Mouse (Mus musculus): ENCODE measurements around the gene Zscan22. TPM values are rescaled to one million over a fixed set of nuclear protein-coding genes. Genes with fewer than 3 reads are reported as not detected.

Zscan22 gene
- polyA plus RNA-seq, 1 experiment = 20.7 TPM

- peak overlapping the region; percentile 87 for H3K4me3 ChIP-seq (ENCODE audit: control insufficient read depth, low read depth, low read length)
- no peaks in the 10 kb centered on the region for H3K36me3 ChIP-seq (ENCODE audit: control insufficient read depth, insufficient read depth, low read length)
- H3K4me1 ChIP-seq (ENCODE audit: control insufficient read depth, insufficient read depth, low read length) = peaks cover 2% of the 10 kb centered on the region
- no peaks in the 10 kb centered on the region for H3K27me3 ChIP-seq (ENCODE audit: control insufficient read depth, insufficient read depth, low read length)
- no peak for TF ChIP-seq CTCF (IDR thresholded peaks at IDR 0.05; ENCODE audit: control insufficient read depth, insufficient read depth, insufficient replicate concordance, low read depth, low read length)
- no peak for TF ChIP-seq POLR2A (IDR thresholded peaks at IDR 0.05; ENCODE audit: control insufficient read depth, low read depth, low read length)
- H3K27ac ChIP-seq (ENCODE audit: control insufficient read depth, insufficient read depth, low read depth, low read length) = peak overlapping the region; percentile 85
Observed at GRCm38 (mm10) chr7:12949872-12950229, 52.2 kb downstream of the Zscan22 start.

- Histone ChIP-seq H3K4me3 (ENCODE audit: control insufficient read depth, low read depth, low read length) (no peak overlapping the region), H3K4me1 (ENCODE audit: control insufficient read depth, insufficient read depth, low read length) (no peaks in the 10 kb centered on the region; the same call in 1 of the 2 replicates), H3K36me3 (ENCODE audit: control insufficient read depth, insufficient read depth, low read length) (no peaks in the 10 kb centered on the region), H3K27me3 (ENCODE audit: control insufficient read depth, insufficient read depth, low read length) (no peaks in the 10 kb centered on the region), H3K27ac (ENCODE audit: control insufficient read depth, insufficient read depth, low read depth, low read length) (no peak overlapping the region)
- TF ChIP-seq CTCF (IDR thresholded peaks at IDR 0.05; ENCODE audit: control insufficient read depth, insufficient read depth, insufficient replicate concordance, low read depth, low read length) = no peak
Observed at GRCm38 (mm10) chr7:12954896-12955295, 57.3 kb downstream of the Zscan22 start.

GRCm38 (mm10) chr7:12957511-12957910 lies 59.9 kb downstream of the Zscan22 start:
- H3K4me3 ChIP-seq (ENCODE audit: control insufficient read depth, low read depth, low read length) = no peak overlapping the region
- H3K27me3 ChIP-seq (ENCODE audit: control insufficient read depth, insufficient read depth, low read length) = no peaks in the 10 kb centered on the region
- TF ChIP-seq POLR2A (IDR thresholded peaks at IDR 0.05; ENCODE audit: control insufficient read depth, low read depth, low read length) = no peak
- no peak for TF ChIP-seq CTCF (IDR thresholded peaks at IDR 0.05; ENCODE audit: control insufficient read depth, insufficient read depth, insufficient replicate concordance, low read depth, low read length)
- H3K27ac ChIP-seq (ENCODE audit: control insufficient read depth, insufficient read depth, low read depth, low read length) = no peak overlapping the region
- H3K36me3 ChIP-seq (ENCODE audit: control insufficient read depth, insufficient read depth, low read length) = no peaks in the 10 kb centered on the region
- peaks cover 2% of the 10 kb centered on the region; the same call in 1 of the 2 replicates for H3K4me1 ChIP-seq (ENCODE audit: control insufficient read depth, insufficient read depth, low read length)

Other genes with a start within 250 kb of the Zscan22 start
- gene Vmn2r55, start 212.8 kb upstream of the Zscan22 start, polyA plus RNA-seq (2012; rRNA removed) = 0.04 TPM in 1 of 2 replicates, not detected in the other
- not detected in 2 replicates for gene Vmn2r56, start 162.8 kb upstream of the Zscan22 start, polyA plus RNA-seq (2012; rRNA removed)
- gene Zscan18, start 94.2 kb upstream of the Zscan22 start, polyA plus RNA-seq (2012; rRNA removed) = 7.6 and 9.0 TPM in 2 replicates
- gene Zfp329, start 79.0 kb upstream of the Zscan22 start, polyA plus RNA-seq (2012; rRNA removed) = 2.0 and 3.0 TPM in 2 replicates
- 33.3 and 34.2 TPM in 2 replicates for gene Zfp110, start 63.1 kb upstream of the Zscan22 start, polyA plus RNA-seq (2012; rRNA removed)
- 3.4 and 3.5 TPM in 2 replicates for gene Zfp128, start 16.6 kb upstream of the Zscan22 start, polyA plus RNA-seq (2012; rRNA removed)
- 512 and 591 TPM in 2 replicates for gene Rps5, start 24.5 kb downstream of the Zscan22 start, polyA plus RNA-seq (2012; rRNA removed)
- 0.12 and 0.13 TPM in 2 replicates for gene Rnf225, start 29.6 kb downstream of the Zscan22 start, polyA plus RNA-seq (2012; rRNA removed)
- gene Zfp324, start 68.0 kb downstream of the Zscan22 start, polyA plus RNA-seq (2012; rRNA removed) = 0.60 and 0.75 TPM in 2 replicates
- gene Zfp446, start 80.0 kb downstream of the Zscan22 start, polyA plus RNA-seq (2012; rRNA removed) = 8.4 and 8.7 TPM in 2 replicates
- 0.06 and 0.14 TPM in 2 replicates for gene Slc27a5, start 100.4 kb downstream of the Zscan22 start, polyA plus RNA-seq (2012; rRNA removed)
- gene Trim28, start 101.3 kb downstream of the Zscan22 start, polyA plus RNA-seq (2012; rRNA removed) = 507 and 516 TPM in 2 replicates
- 4.3 and 5.6 TPM in 2 replicates for gene Zbtb45, start 112.2 kb downstream of the Zscan22 start, polyA plus RNA-seq (2012; rRNA removed)
- 107 and 115 TPM in 2 replicates for gene Chmp2a, start 137.0 kb downstream of the Zscan22 start, polyA plus RNA-seq (2012; rRNA removed)
- gene Ube2m, start 140.5 kb downstream of the Zscan22 start, polyA plus RNA-seq (2012; rRNA removed) = 377 and 399 TPM in 2 replicates
- gene Mzf1, start 156.9 kb downstream of the Zscan22 start, polyA plus RNA-seq (2012; rRNA removed) = 7.5 and 8.2 TPM in 2 replicates
- not detected in 2 replicates for gene Vmn1r85, start 197.4 kb downstream of the Zscan22 start, polyA plus RNA-seq (2012; rRNA removed)
- gene Vmn1r86, start 222.1 kb downstream of the Zscan22 start, polyA plus RNA-seq (2012; rRNA removed) = not detected in 2 replicates
- not detected in 2 replicates for gene Vmn1r87, start 242.3 kb downstream of the Zscan22 start, polyA plus RNA-seq (2012; rRNA removed)